Mouse (Mus musculus) spleen, adult 2 months (tissue): Measurements from ENCODE around the gene Rab36. TPM values are rescaled to one million over a fixed set of nuclear protein-coding genes. Genes with fewer than 3 reads are reported as not detected.
A peak's percentile ranks its signal among the peaks of the same experiment; 100 is the strongest.

Experiments used
- DNase-seq, 2 experiments: peaks; one replicate each; pipeline versions ENCODE4 v3.0.0 to v3.0.0-alpha.2; 2012 to 2021; ENCODE audit warnings: low spot score in 2 of 2, low read depth in 1 of 2
- H3K27ac ChIP-seq: fragments of 200-500 bp; 2 replicates; pipeline ENCODE4 v1.5.1; 2012; ENCODE audit warnings: low read length, inconsistent platforms; ENCODE audit not compliant: insufficient read depth
- H3K27me3 ChIP-seq: fragments of 200-500 bp; 2 replicates; pipeline ENCODE4 v1.6.1; 2012; ENCODE audit warnings: mild to moderate bottlenecking, moderate library complexity, low read length, inconsistent platforms; ENCODE audit not compliant: control insufficient read depth, insufficient read depth
- H3K36me3 ChIP-seq: fragments of 200-500 bp; 2 replicates; pipeline ENCODE4 v1.6.1; 2012; ENCODE audit warnings: mild to moderate bottlenecking, low read length, inconsistent platforms; ENCODE audit not compliant: control insufficient read depth, insufficient read depth
- H3K4me1 ChIP-seq: fragments of 200-500 bp; 2 replicates; pipeline ENCODE4 v1.6.1; 2011; ENCODE audit warnings: inconsistent platforms; ENCODE audit not compliant: control insufficient read depth, insufficient read depth, insufficient read length
- H3K4me3 ChIP-seq: fragments of 200-500 bp; 2 replicates; pipeline ENCODE4 v1.5.1; 2011; ENCODE audit warnings: mild to moderate bottlenecking, inconsistent platforms; ENCODE audit not compliant: insufficient read depth, insufficient read length; ENCODE audit errors: extremely low read depth
- CTCF ChIP-seq: fragments of 200-500 bp; IDR thresholded peaks from 2 replicates; pipeline ENCODE4 v1.5.1; 2011; ENCODE audit warnings: mild to moderate bottlenecking, inconsistent platforms; ENCODE audit not compliant: insufficient read depth, insufficient read length, insufficient replicate concordance; ENCODE audit errors: extremely low read depth
- POLR2A ChIP-seq: fragments of 200-500 bp; IDR thresholded peaks from 2 replicates; pipeline ENCODE4 v1.6.1; 2011; ENCODE audit warnings: low read depth, low read length, inconsistent platforms
- WGBS: fragments of 180-500 bp; shearing (Covaris S2); methylation state at CpG from one replicate; pipeline ENCODE4 v1.1.7; 2018; 5-methylcytosine and 5-hydroxymethylcytosine counted together
- polyA plus RNA-seq: library from polyadenylated mRNA; depleted of rRNA; stranded (reverse); fragments of >200 nt; gene quantifications from 2 replicates; pipeline ENCODE4 v1.2.3, GENCODE M21; 2012

Rab36 gene
- polyA plus RNA-seq, 1 experiment: 3.7 TPM

DNA sequence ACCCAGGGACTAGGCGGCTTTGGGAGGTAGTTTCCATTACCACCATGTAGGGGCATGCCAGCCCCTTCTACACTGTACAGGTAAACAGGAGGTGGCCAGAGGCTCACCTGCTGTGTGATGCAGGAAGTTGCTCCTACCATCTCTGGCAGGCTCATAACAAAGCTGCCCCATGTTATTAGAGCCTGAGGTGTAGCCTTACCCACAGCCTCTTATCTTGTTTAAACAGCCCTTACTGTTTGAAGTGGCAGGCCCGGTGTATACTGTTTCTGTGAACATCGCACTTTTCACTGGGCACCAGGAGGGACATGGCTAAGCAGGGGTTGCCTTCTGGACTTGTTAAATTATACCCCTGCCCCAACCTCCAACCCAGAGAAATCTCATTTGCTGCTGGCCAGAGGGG lies 32.8 kb upstream of the Rab36 start:
- TF ChIP-seq CTCF (no peak), POLR2A (no peak)
- Histone ChIP-seq H3K4me3 (no peak overlapping the region), H3K36me3 (no peaks in the 10 kb centered on the region), H3K27ac (no peak overlapping the region), H3K4me1 (no peaks in the 10 kb centered on the region), H3K27me3 (no peaks in the 10 kb centered on the region)
- WGBS: 71% methylated on average over 3 of the region's 3 CpGs
- DNase-seq: no peak

DNA sequence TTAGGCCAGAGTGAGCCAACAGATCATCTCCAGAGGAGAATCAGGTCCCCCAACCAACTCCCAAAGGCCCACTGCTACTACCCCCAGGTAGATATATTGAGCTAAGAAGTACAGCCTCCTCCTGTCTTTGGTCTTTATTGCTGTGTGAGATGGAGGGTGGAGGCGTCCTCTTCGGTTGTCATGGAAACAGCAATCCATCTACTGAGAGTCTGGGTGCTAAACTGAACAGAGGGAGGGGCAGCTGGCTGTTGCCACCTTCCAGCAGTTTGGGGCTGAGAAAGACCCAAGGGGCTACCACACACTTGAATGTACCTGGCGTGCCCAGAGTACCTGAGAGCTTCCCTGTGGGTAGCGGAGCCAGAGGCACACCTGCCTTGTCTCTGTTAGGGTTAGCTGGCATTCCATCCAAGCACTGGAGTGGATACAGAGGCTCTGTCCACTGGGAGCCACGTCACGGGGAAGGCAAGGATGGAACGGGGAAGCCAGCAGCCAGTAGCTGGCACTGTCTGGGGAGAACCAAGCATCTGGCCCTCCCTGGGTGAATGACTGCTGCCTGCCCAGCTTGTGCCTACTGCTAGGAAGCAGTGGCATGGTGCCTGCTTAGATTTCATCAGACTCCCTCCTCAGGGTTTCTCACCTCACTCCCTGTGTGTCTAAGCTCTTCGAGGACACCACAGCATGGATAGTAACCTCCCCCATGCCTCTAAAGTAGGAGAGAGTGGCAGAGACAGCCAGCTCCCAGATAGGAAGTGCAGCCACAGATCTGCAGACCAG lies 29.8 kb upstream of the Rab36 start:
- Histone ChIP-seq H3K27ac (no peak overlapping the region), H3K36me3 (no peaks in the 10 kb centered on the region), H3K27me3 (no peaks in the 10 kb centered on the region), H3K4me1 (no peaks in the 10 kb centered on the region), H3K4me3 (no peak overlapping the region)
- DNase-seq: no peak
- no peak for TF ChIP-seq POLR2A
- no peak for TF ChIP-seq CTCF
- WGBS: 84% methylated on average over 8 of the region's 8 CpGs

DNA sequence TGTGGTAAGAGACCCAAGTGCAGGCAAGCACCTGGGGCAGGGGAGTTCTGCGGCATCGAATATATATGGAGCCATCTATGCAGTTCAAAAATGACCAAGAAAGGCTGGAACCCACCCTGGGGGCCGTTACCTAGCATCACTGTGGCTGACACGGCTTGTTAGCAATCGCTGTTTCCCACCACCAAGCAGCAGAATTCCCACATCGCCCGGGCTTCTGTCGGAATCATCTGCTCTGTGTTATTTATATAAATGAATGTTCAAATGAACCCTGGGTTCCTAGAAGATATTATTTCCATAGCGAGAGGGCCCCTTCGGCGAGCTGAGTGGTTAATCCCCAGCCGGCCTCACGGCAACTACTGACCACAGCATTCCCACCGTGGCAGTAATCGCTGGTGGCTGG lies 26.2 kb upstream of the Rab36 start:
- no peak overlapping the region for H3K4me3 ChIP-seq
- no peak overlapping the region for H3K27ac ChIP-seq
- DNase-seq: no peak
- no peaks in the 10 kb centered on the region for H3K27me3 ChIP-seq
- H3K4me1 ChIP-seq: no peaks in the 10 kb centered on the region
- no peak for TF ChIP-seq POLR2A
- no peak for TF ChIP-seq CTCF
- no peaks in the 10 kb centered on the region for H3K36me3 ChIP-seq
- WGBS: 96% methylated on average over 15 of the region's 15 CpGs

DNA sequence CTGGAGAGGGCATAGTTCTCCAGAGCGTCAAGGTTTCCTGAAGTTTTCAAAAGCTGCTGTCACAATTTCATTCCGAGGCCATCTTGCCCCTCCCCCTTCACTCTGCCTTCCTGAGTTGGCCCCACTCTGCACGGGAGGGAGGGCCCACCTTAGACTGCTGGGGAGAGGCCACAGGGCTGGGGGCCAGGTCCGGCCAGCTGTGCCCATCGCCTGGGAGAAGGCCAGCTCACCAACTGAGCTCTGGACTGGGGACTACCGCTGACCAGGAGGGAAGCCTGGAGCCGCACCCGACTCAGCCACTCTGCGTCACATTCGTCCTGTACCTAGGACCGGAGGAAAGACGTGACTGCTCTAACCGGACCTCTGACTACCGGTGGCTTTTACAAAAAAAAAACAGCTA lies 21.4 kb upstream of the Rab36 start:
- no peaks in the 10 kb centered on the region for H3K36me3 ChIP-seq
- no peaks in the 10 kb centered on the region for H3K27me3 ChIP-seq
- no peak for TF ChIP-seq POLR2A
- no peak for TF ChIP-seq CTCF
- WGBS: 75% methylated on average over 14 of the region's 14 CpGs
- no peak overlapping the region for H3K27ac ChIP-seq
- no peaks in the 10 kb centered on the region for H3K4me1 ChIP-seq
- DNase-seq: no peak
- no peak overlapping the region for H3K4me3 ChIP-seq

DNA sequence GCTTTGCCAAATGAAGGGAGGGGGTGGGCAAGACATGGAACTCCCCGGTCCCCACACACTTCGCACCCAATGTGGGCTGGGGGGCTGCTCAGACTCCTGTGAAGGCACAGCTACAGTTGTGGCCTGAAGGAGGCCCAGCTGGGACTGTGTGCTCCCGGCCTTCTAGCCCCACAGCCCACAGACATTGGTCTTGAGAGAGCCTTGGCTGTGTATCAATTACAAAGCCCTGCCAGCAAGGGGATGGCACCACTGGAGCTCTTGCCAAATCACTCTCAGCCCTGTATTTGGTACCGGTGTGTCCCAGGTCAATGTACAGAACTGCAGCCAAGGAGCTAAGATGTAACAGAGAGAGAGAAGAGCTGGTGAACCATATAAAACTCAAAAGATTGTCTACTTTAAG lies 20.4 kb upstream of the Rab36 start:
- Histone ChIP-seq H3K27ac (no peak overlapping the region), H3K4me1 (no peaks in the 10 kb centered on the region), H3K36me3 (no peaks in the 10 kb centered on the region), H3K27me3 (no peaks in the 10 kb centered on the region), H3K4me3 (no peak overlapping the region)
- TF ChIP-seq POLR2A (no peak), CTCF (no peak)
- no peak for DNase-seq
- 90% methylated on average over 4 of the region's 4 CpGs for WGBS

DNA sequence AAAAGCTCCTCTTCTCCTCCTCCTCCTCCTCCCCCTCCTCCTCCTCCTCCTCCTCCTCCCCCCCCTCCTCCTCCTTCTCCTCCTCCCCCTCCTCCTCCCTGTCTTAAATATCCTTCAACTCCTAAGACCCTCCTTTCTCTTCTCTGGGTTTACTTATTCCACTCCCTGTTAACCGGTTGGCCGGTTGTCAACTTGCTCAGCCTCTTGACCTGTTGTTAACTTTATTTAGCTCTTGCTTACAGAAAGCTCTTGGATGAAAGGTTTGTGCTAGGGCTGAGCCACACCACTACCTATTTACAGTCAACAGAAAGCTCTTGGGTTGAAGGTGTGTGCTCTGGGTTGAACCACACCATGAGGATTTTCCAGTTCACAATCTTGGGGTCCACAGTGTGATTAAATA lies 16.6 kb upstream of the Rab36 start:
- H3K27me3 ChIP-seq: no peaks in the 10 kb centered on the region
- no peak for TF ChIP-seq POLR2A
- TF ChIP-seq CTCF: no peak
- no peaks in the 10 kb centered on the region for H3K36me3 ChIP-seq
- no peak for DNase-seq
- 77% methylated on average over 2 of the region's 2 CpGs for WGBS
- H3K4me3 ChIP-seq: no peak overlapping the region
- no peaks in the 10 kb centered on the region for H3K4me1 ChIP-seq
- H3K27ac ChIP-seq: no peak overlapping the region

DNA sequence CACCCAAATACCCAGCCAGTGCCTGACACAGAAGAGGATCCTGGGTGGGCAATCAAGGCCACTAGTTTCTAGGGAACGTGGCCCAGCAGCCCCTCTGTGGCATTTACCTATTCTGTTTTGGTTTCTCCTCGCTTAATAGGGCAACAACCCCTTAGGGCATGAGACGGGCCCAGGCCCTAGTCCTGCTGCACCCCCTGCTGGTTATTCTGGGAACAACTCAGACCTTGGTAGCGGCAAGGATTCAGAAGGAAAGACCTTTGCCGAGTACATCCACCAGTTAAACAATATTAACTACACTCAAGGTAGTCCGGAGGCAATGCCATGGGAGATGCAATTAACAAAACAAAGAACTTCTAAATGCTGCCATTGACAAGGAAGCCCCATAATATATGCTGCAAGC lies 15.7 kb upstream of the Rab36 start:
- H3K36me3 ChIP-seq: no peaks in the 10 kb centered on the region
- TF ChIP-seq POLR2A (no peak), CTCF (peak; percentile 73; the same call in 1 of the 2 replicates)
- 6% methylated on average over 6 of the region's 6 CpGs for WGBS
- H3K4me3 ChIP-seq: no peak overlapping the region
- no peaks in the 10 kb centered on the region for H3K27me3 ChIP-seq
- DNase-seq: peak; percentile 7 to 46
- no peaks in the 10 kb centered on the region for H3K4me1 ChIP-seq
- H3K27ac ChIP-seq: no peak overlapping the region
